Mouse (Mus musculus): Measurements from ENCODE around the gene Cav2. TPM values are rescaled to one million over a fixed set of nuclear protein-coding genes. Genes with fewer than 3 reads are reported as not detected.

The Cav2 gene
- 1 to 10 TPM in 1 of 2 experiments, under 1 TPM in 1; 0.94 to 1.9 TPM for polyA plus RNA-seq (2017; shearing (Covaris generic))

- ATAC-seq = peak; percentile 56
Measured at GRCm38 (mm10) chr6:17280939-17281756, at the start of gene Cav2. Gene Cav2, plus strand, starts transcription at chr6:17281185.

- ATAC-seq = no peak
Measured at GRCm38 (mm10) chr6:17239693-17240092, 41.3 kb upstream of the Cav2 start.

GRCm38 (mm10) chr6:17241013-17241412 lies 40.0 kb upstream of the Cav2 start:
- ATAC-seq = no peak

GRCm38 (mm10) chr6:17246959-17247358 lies 34.0 kb upstream of the Cav2 start:
- no peak for ATAC-seq

GRCm38 (mm10) chr6:17247673-17248072 lies 33.3 kb upstream of the Cav2 start:
- ATAC-seq = no peak

GRCm38 (mm10) chr6:17248241-17248640 lies 32.7 kb upstream of the Cav2 start:
- no peak for ATAC-seq

- no peak for ATAC-seq
Measured at GRCm38 (mm10) chr6:17251958-17252357, 29.0 kb upstream of the Cav2 start.

GRCm38 (mm10) chr6:17258142-17258541 lies 22.8 kb upstream of the Cav2 start:
- ATAC-seq = no peak

- ATAC-seq = no peak
Measured at GRCm38 (mm10) chr6:17258911-17259310, 22.1 kb upstream of the Cav2 start.

- ATAC-seq = no peak
Measured at GRCm38 (mm10) chr6:17262786-17263185, 18.2 kb upstream of the Cav2 start.

- ATAC-seq = no peak
Measured at GRCm38 (mm10) chr6:17265043-17265442, 15.9 kb upstream of the Cav2 start.

- no peak for ATAC-seq
Measured at GRCm38 (mm10) chr6:17266466-17266865, 14.5 kb upstream of the Cav2 start.

GRCm38 (mm10) chr6:17278366-17278765 lies 2.6 kb upstream of the Cav2 start:
- ATAC-seq = no peak

- ATAC-seq = no peak
Measured at GRCm38 (mm10) chr6:17281757-17282092, 740 bp downstream of the Cav2 start.

- ATAC-seq = peak; percentile 55
Measured at GRCm38 (mm10) chr6:17282159-17282558, 1.2 kb downstream of the Cav2 start.

- ATAC-seq = no peak
Measured at GRCm38 (mm10) chr6:17283834-17284233, 2.8 kb downstream of the Cav2 start.

- ATAC-seq = peak; percentile 46
Measured at GRCm38 (mm10) chr6:17286381-17286780, 5.4 kb downstream of the Cav2 start.

- no peak for ATAC-seq
Measured at GRCm38 (mm10) chr6:17295116-17295515, 14.1 kb downstream of the Cav2 start.

GRCm38 (mm10) chr6:17305954-17306601 lies 25.1 kb downstream of the Cav2 start, which contains the start of gene Cav1:
Gene Cav1, plus strand, starts transcription at chr6:17306335.
- no peak for ATAC-seq

- no peak for ATAC-seq
Measured at GRCm38 (mm10) chr6:17306602-17307325, 25.8 kb downstream of the Cav2 start.

GRCm38 (mm10) chr6:17307461-17308115 lies 26.6 kb downstream of the Cav2 start:
- ATAC-seq = peak; percentile 46

GRCm38 (mm10) chr6:17308661-17309060 lies 27.7 kb downstream of the Cav2 start:
- ATAC-seq = no peak

- ATAC-seq = no peak
Measured at GRCm38 (mm10) chr6:17309260-17309659, 28.3 kb downstream of the Cav2 start.
